ENCODE assay signal across 29 mouse cellular contexts in genomic region chr5:109160121-109160520, GRCm38 (mm10). TPM values are rescaled to one million over a fixed set of nuclear protein-coding genes. Genes with fewer than 3 reads are reported as not detected.
A peak's percentile ranks its signal among the peaks of the same experiment; 100 is the strongest.
DNase-seq lines count a peak whose midpoint lies in the region; ATAC-seq and TF ChIP-seq lines count a peak whose summit lies in the region.
"Had no signal": no experiment of that assay in that cellular context is flagged by ENCODE, and none has a peak within 500 bp of the region (broad histone marks: within the 10 kb centered on the region; RNA-seq: fewer than 3 reads in every experiment).

No protein-coding gene starts in this region.

- H3K36me3 ChIP-seq in megakaryocyte, embryonic 14.5 days (replicated peaks; ENCODE audit: low read length), result no peaks in the 10 kb centered on the region
- no peaks in the 10 kb centered on the region for H3K36me3 ChIP-seq in forebrain, embryonic 16.5 days (ENCODE audit: control insufficient read depth, insufficient read depth)
- H3K36me3 ChIP-seq: embryonic facial prominence, embryonic 15.5 days; forebrain, embryonic 15.5 days; heart, embryonic 15.5 days; hindbrain, embryonic 13.5 days had no signal

- DNase-seq in MEL-GATA-1-ER (ENCODE audit: extremely low read depth, low read depth), result peak; percentile 4
- peak; percentile 14 for DNase-seq in adrenal gland, postnatal 10 days
- DNase-seq in cerebellum, adult 2 months, result no peak
- DNase-seq: B cell, adult 2 months; cerebellum, adult 11-12 months; cerebellum, postnatal 10 days; gastrocnemius, postnatal 14 days; heart, adult 2 months; heart, postnatal 14 days; kidney, adult 11 months had no signal

- no peaks in the 10 kb centered on the region for H3K9me3 ChIP-seq in megakaryocyte, embryonic 14.5 days
- no peaks in the 10 kb centered on the region for H3K9me3 ChIP-seq in forebrain, embryonic 16.5 days (ENCODE audit: control insufficient read depth, low read length)
- H3K9me3 ChIP-seq: embryonic facial prominence, embryonic 15.5 days; heart, embryonic 15.5 days had no signal

- H3K4me3 ChIP-seq in megakaryocyte, embryonic 14.5 days (replicated peaks), result peak overlapping the region; percentile 33
- no peak overlapping the region for H3K4me3 ChIP-seq in forebrain, embryonic 16.5 days (replicated peaks; ENCODE audit: low read length)
- H3K4me3 ChIP-seq in cerebellum, adult 2 months (replicated peaks; ENCODE audit: insufficient read depth, low read depth, low read length), result no peak overlapping the region
- H3K4me3 ChIP-seq: embryonic facial prominence, embryonic 15.5 days; erythroblast, embryonic 14.5 days; forebrain, embryonic 15.5 days; heart, adult 2 months; heart, embryonic 15.5 days; hindbrain, embryonic 13.5 days had no signal

- H3K4me1 ChIP-seq in megakaryocyte, embryonic 14.5 days, result no peaks in the 10 kb centered on the region
- no peaks in the 10 kb centered on the region for H3K4me1 ChIP-seq in forebrain, embryonic 16.5 days (replicated peaks; ENCODE audit: control insufficient read depth, insufficient read depth, low read length)
- no peaks in the 10 kb centered on the region for H3K4me1 ChIP-seq in cerebellum, adult 2 months (ENCODE audit: control insufficient read depth, insufficient read depth, low read length)
- H3K4me1 ChIP-seq: embryonic facial prominence, embryonic 15.5 days; forebrain, embryonic 15.5 days; heart, embryonic 15.5 days; hindbrain, embryonic 13.5 days had no signal

- H3K27me3 ChIP-seq in megakaryocyte, embryonic 14.5 days (replicated peaks), result no peaks in the 10 kb centered on the region
- no peaks in the 10 kb centered on the region for H3K27me3 ChIP-seq in forebrain, embryonic 16.5 days (replicated peaks; ENCODE audit: control insufficient read depth, insufficient read depth, low read length)
- no peaks in the 10 kb centered on the region for H3K27me3 ChIP-seq in cerebellum, adult 2 months (ENCODE audit: control insufficient read depth, insufficient read depth, low read length)
- H3K27me3 ChIP-seq: embryonic facial prominence, embryonic 15.5 days; forebrain, embryonic 15.5 days; heart, embryonic 15.5 days; hindbrain, embryonic 13.5 days had no signal

- H3K9ac ChIP-seq in forebrain, embryonic 16.5 days (replicated peaks; ENCODE audit: low read depth, low read length), result no peak overlapping the region
- H3K9ac ChIP-seq: embryonic facial prominence, embryonic 15.5 days; forebrain, embryonic 15.5 days; heart, embryonic 15.5 days; hindbrain, embryonic 13.5 days had no signal

- TF ChIP-seq POLR2A in cerebellum, adult 2 months (IDR thresholded peaks at IDR 0.05; ENCODE audit: borderline replicate concordance, insufficient read depth, low read length), result no peak

- TF ChIP-seq CTCF in cerebellum, adult 2 months (IDR thresholded peaks at IDR 0.05; ENCODE audit: borderline replicate concordance, insufficient read depth, low read depth, low read length), result no peak

- no peak overlapping the region for H3K4me2 ChIP-seq in forebrain, embryonic 16.5 days (ENCODE audit: low read length)
- H3K4me2 ChIP-seq: embryonic facial prominence, embryonic 15.5 days; forebrain, embryonic 15.5 days; heart, embryonic 11.5 days; heart, embryonic 15.5 days; hindbrain, embryonic 13.5 days had no signal

- 89% methylated on average over 5 of the region's 5 CpGs for WGBS in forebrain, embryonic 16.5 days
- WGBS in cerebellum, adult 2 months, result 86% methylated on average over 5 of the region's 5 CpGs

- H3K27ac ChIP-seq in forebrain, embryonic 16.5 days (ENCODE audit: low read length), result no peak overlapping the region
- no peak overlapping the region for H3K27ac ChIP-seq in cerebellum, adult 2 months (ENCODE audit: insufficient read depth, low read length)
- H3K27ac ChIP-seq: embryonic facial prominence, embryonic 15.5 days; forebrain, embryonic 15.5 days; heart, adult 2 months; heart, embryonic 15.5 days; hindbrain, embryonic 13.5 days; hindbrain, postnatal 0 days had no signal

- ATAC-seq in megakaryocyte, adult 5-6 weeks (ENCODE audit: poor library complexity, severe bottlenecking), result no peak
- no peak for ATAC-seq in forebrain, embryonic 16.5 days
- ATAC-seq in erythroid progenitor cell, adult 5-6 weeks (replicated peaks; ENCODE audit: low FRiP score, poor library complexity, severe bottlenecking), result no peak
- ATAC-seq: forebrain, embryonic 15.5 days; hindbrain, postnatal 0 days had no signal

RNA-seq across cellular contexts. Expression of gene Vmn2r13, which starts 31.9 kb away (rescaled TPM):
- not detected in 2 replicates for polyA plus RNA-seq in megakaryocyte, embryonic 14.5 days (2012; ENCODE audit: insufficient read depth, low replicate concordance)
- total RNA-seq in megakaryocyte, adult 5-6 weeks (2015), result not detected in 2 replicates
- not detected in 2 replicates for total RNA-seq in megakaryocyte, adult 5-6 weeks (2017)
- total RNA-seq in adrenal gland, postnatal 10 days (2021), result under 1 TPM; 0.09 to 0.12 TPM
- polyA plus RNA-seq in forebrain, embryonic 16.5 days (2015; fragmentation: Nextera tagmentation; extraction: Ambion mirVana), result not detected in 2 replicates
- not detected in 2 replicates for polyA plus RNA-seq in cerebellum, adult 2 months (2012; rRNA removed)
- total RNA-seq in erythroid progenitor cell, adult 5-6 weeks (2015; ENCODE audit: low replicate concordance), result not detected in 2 replicates
- total RNA-seq in erythroid progenitor cell, adult 5-6 weeks (2017; ENCODE audit: low replicate concordance), result not detected in 2 replicates
- total RNA-seq: CH12.LX; gastrocnemius, adult 18-20 months; gastrocnemius, postnatal 14 days; heart, adult 2 months; heart, postnatal 14 days; hematopoietic stem cell, adult 5-6 weeks; hindbrain, postnatal 0 days had no signal
- polyA plus RNA-seq: embryonic facial prominence, embryonic 11.5 days; embryonic facial prominence, embryonic 15.5 days; erythroblast, embryonic 14.5 days; forebrain, embryonic 11.5 days; forebrain, embryonic 15.5 days; gonadal fat pad, adult 2 months; heart, adult 2 months; heart, embryonic 11.5 days; heart, embryonic 15.5 days; hindbrain, embryonic 13.5 days; hindbrain, postnatal 0 days; intestine, embryonic 14.5 days; kidney, embryonic 14.5 days had no signal

Comparison
In these comparisons a context has a peak if more than half of its experiments do, and no peak if none do; other contexts are left out.
1. DNase-seq: peak in MEL-GATA-1-ER (single experiment) and adrenal gland, postnatal 10 days (single experiment); none in cerebellum, adult 2 months (0 of 2).